Mouse (Mus musculus) brain, embryonic 14.5 days (tissue): ENCODE data around the gene Lrr1. TPM values are rescaled to one million over a fixed set of nuclear protein-coding genes. Genes with fewer than 3 reads are reported as not detected.

Source experiments
- DNase-seq: peaks from one replicate; pipeline ENCODE4 v3.0.0-alpha.2; 2011; ENCODE audit warnings: low read depth
- CTCF ChIP-seq: fragments of 200-500 bp; IDR thresholded peaks from 2 replicates; pipeline ENCODE4 v1.5.1; 2012; ENCODE audit warnings: inconsistent platforms, mild to moderate bottlenecking, moderate library complexity, borderline replicate concordance; ENCODE audit not compliant: insufficient read depth, insufficient read length; ENCODE audit errors: extremely low read depth
- POLR2A ChIP-seq: fragments of 200-500 bp; IDR thresholded peaks from 2 replicates; pipeline ENCODE4 v1.6.1; 2012; ENCODE audit warnings: mild to moderate bottlenecking, inconsistent platforms, borderline replicate concordance; ENCODE audit not compliant: poor library complexity, insufficient read depth, insufficient read length, severe bottlenecking; ENCODE audit errors: extremely low read depth
- polyA plus RNA-seq: library from polyadenylated mRNA; depleted of rRNA; stranded (reverse); fragments of >200 nt; gene quantifications from 2 replicates; pipeline ENCODE4 v1.2.3, GENCODE M21; 2012; rRNA removed

Lrr1 gene
- polyA plus RNA-seq, 1 experiment = 4.9 TPM

DNA sequence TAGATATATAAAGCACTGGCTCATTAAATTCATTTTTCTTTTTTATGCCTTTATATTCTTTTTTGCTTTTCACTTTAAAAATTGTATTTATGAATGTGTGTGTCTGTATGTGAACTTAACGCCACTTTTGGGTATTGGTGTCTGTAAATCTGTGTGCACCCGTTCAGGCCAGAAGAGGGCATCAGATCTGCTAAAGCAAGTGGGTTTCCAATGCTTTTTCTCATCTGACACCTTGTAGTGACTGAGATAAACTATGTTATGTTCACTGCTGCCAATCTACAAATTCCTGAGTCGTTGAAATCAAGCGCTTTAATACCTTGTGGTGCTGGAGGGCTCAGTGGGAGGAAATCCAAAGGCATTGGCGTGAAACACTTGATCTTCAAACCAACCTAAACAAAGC lies 42.4 kb downstream of the Lrr1 start:
- DNase-seq = peak; percentile 60
- TF ChIP-seq CTCF (peak; percentile 51; the same call in 1 of the 2 replicates), POLR2A (no peak)

DNA sequence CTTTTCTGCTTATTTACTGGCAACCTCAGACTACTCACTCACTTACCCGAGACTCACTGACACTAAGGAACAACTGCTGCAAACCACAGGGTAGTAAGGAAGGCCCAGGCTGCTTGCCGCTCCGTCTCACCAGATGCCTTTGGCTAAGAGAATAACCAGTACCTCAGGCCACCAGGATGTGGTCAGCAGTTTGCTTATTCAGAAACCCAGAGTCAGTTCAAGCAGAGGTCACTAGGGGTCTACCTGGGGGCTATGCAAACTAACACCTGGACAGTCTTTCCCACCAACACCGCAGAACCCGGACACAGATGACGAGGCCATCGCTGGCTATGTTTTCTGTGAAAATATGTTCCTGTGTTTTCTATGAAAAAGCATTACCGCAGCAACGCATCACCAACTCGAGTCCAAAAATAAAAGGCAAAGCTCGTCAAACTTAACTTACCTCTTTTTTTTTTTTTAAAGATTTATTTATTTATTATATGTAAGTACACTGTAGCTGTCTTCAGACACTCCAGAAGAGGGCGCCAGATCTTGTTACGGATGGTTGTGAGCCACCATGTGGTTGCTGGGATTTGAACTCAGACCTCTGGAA lies 44.7 kb downstream of the Lrr1 start:
- DNase-seq = no peak
- TF ChIP-seq CTCF = no peak
- TF ChIP-seq POLR2A = no peak

DNA sequence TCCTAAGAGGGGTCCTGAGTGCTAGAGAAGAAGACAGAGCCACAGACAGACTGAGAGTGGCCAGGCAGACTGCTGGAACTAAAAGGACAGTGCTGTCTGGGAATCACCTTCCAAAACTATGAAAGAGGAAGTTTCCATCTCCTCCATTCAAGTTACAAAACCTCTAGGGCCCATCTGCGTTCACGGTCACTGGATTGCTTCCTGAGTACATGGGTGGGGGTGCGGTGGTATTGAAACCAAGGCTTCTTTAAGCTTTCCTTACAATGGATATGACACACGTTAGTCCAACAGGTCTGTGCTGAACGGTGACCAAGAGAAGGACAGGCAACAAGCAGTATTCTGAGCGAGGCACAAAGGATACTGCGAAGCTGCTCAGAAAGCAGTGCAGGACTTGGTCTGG lies 45.8 kb downstream of the Lrr1 start:
- no peak for TF ChIP-seq CTCF
- TF ChIP-seq POLR2A = no peak

DNA sequence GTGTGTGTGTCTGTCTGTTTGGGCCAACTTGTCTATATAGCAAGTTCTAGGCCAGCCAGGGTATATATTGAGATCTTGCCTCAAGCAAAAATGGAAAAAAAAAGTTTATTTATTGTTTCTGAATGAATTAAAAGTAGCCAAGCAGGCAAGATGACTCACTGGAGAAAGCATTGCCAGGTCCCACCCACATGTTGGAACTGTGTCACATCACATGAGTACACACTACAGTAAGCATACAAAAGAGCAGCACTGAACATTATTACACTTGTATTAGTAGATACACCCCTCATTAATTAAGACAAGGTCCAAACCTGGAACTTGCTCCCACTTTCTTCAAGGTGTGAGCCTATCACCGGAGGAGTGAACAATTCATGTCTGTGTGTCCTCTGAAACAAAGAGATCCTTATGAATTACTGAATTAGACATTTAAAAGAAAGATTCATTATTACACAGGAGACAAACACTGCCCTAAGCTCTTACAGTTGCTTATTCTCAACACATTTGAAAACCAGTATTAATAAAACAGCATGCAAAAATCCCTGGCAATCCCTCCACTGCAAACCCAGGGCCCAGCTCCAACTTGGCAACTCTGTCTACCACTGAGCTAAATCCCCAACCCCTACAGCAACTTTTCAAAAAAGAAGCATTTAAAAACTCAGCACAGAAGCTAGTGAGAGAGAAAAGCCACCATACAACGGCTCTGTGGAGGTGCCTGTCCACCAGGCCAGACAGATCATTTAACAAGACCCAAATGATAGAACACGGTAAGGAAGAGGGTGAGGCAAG lies 46.6 kb downstream of the Lrr1 start:
- DNase-seq = peak; percentile 49
- TF ChIP-seq CTCF (no peak), POLR2A (no peak)

More for the DNA sequence above, 45.8 kb downstream of the Lrr1 start:
- DNase-seq = no peak

DNA sequence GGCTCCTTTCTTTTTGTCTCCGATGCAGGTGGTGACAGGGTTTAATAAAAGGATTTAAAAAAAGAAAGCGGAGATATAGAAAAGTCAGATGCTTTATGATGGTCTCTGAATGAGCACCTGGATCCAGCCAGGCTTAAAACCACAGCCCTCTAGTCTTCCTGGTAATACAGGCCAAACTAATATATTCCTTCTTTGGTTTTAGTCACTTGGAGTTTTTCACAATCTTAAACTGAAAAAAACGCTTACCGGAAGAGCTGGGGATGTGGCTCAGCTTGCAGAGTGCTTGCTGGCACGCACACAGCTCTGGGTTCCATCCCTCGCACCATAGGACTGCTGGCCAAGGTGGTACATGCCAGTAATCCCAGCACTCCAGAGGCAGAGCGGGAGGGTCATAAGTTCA lies 48.0 kb downstream of the Lrr1 start:
- TF ChIP-seq CTCF = no peak
- TF ChIP-seq POLR2A = no peak
- no peak for DNase-seq

DNA sequence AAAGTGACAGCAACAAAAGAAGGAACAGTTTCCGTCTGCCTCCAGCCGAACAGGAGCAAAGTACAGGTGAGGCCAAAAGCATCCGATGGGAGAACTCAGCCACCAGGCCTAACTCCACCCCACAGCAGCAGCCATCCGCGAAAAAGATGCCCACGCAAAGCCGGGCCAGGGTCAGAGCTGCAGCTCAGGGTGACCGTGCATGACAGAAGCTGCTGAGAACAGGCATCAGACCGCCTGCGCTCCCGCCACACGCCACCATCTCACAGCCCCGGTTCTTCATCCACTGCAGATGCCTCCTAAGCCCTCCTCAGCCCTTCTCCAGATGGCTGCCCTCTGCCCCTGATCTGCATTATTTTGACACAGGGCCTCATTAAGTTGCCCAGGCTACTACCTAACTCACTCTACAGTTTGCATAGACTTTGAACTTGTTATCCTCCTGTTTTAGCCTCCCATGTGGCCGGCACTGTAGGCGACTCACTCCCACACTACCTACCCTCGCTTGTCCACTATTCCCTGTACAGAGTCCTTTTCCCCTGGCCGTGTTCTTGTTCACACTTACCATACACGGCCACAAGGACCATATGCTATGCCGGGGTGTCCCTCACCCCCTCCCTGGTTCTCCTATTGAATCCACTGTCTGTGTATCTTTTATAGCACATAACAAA lies 52.1 kb downstream of the Lrr1 start:
- DNase-seq = no peak
- TF ChIP-seq POLR2A (no peak), CTCF (no peak)

DNA sequence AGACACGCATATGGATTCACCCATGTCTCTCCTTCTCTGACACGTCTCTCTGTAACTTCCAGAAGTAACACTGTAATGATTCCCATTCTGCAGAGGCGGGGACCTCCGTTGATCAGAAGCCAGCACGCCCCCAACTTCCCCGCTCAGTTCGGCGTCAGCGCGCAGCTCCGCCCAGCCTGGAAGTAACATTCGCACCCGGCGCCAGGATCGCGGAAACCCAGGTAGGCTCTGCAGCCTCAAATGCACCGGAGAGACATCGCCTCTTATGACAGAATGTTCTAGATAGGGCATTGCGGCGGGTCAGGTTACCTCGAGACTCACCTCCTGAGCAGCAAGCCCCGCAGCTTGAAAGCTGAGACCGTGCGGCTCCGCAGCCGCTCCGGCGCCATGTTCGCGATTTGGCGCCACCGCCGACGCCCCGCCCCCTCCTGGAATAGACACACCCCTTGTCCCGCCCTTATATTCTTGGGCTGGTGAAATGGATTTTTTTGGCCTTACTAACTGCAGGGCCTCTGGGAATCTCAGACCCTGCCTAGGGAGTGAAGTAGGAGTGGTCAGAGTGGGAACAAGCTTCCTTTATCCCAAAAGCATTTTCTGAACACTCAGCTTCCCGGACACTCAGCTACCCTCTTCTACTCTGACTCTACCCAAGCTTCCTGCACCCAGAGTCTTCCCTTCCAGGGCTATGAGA lies 59.3 kb downstream of the Lrr1 start, which contains the start of gene Pole2:
TSS of gene Pole2 (minus strand) at position 420 of the 691 bp plus-strand sequence.
- peak; percentile 92 for DNase-seq
- TF ChIP-seq CTCF (no peak), POLR2A (peak; percentile 55; the same call in 1 of the 2 replicates)

Other genes with a start within 250 kb of the Lrr1 start
- gene Rps29, start 9.6 kb upstream of the Lrr1 start, polyA plus RNA-seq = 1,659 and 2,656 TPM in 2 replicates
- 318 and 320 TPM in 2 replicates for gene Rpl36al, start 15.3 kb downstream of the Lrr1 start, polyA plus RNA-seq
- 16.1 and 19.9 TPM in 2 replicates for gene Mgat2, start 15.3 kb downstream of the Lrr1 start, polyA plus RNA-seq
- 4.1 and 5.7 TPM in 2 replicates for gene Gm49383, start 28.3 kb downstream of the Lrr1 start, polyA plus RNA-seq
- gene Dnaaf2, start 29.6 kb downstream of the Lrr1 start, polyA plus RNA-seq = 4.6 and 5.7 TPM in 2 replicates
- gene Gm49384, start 35.5 kb downstream of the Lrr1 start, polyA plus RNA-seq = 5.1 and 5.5 TPM in 2 replicates
- gene Pole2, start 59.4 kb downstream of the Lrr1 start, polyA plus RNA-seq = 7.8 and 14.5 TPM in 2 replicates
- gene Klhdc1, start 72.4 kb downstream of the Lrr1 start, polyA plus RNA-seq = 4.9 and 5.3 TPM in 2 replicates
- 206 and 232 TPM in 2 replicates for gene Klhdc2, start 127.9 kb downstream of the Lrr1 start, polyA plus RNA-seq
- gene Nemf, start 188.4 kb downstream of the Lrr1 start, polyA plus RNA-seq = 31.3 and 35.9 TPM in 2 replicates
- 67.8 and 72.2 TPM in 2 replicates for gene Arf6, start 203.3 kb downstream of the Lrr1 start, polyA plus RNA-seq
- 0.36 and 0.39 TPM in 2 replicates for gene Gm9887, start 203.6 kb downstream of the Lrr1 start, polyA plus RNA-seq